Mouse (Mus musculus) right cerebral cortex, postnatal 10 days (tissue): Measurements from ENCODE around the gene Lrrc8d.
A peak's percentile ranks its signal among the peaks of the same experiment; 100 is the strongest.

Source experiments
- DNase-seq, 2 experiments: peaks; one replicate each; pipeline ENCODE4 v3.0.0; 2021; ENCODE audit warnings: low spot score in 2 of 2

Gene Lrrc8d

GRCm38 (mm10) chr5:105718138-105718670, 18.4 kb downstream of the Lrrc8d start:
- DNase-seq, result no peak

DNA sequence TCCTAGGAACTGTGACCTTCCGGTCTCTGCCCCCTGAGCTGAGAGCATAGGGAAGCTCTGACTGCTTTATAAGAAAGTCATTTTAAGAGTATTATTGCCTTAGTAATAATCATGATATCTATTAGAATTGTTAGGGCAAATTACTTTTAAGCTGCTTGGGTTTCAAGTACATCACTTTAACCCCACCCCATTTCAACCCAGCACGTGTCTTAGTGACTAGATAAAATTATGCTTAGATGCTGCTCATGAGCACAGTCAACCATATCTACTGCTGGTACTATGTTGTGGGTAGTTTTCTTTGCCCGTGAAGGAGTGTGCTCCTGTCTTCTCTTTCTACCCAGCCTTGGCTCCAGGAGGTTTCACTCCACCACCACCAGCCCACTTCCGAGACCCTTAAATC, 21.5 kb downstream of the Lrrc8d start:
- no peak for DNase-seq

DNA sequence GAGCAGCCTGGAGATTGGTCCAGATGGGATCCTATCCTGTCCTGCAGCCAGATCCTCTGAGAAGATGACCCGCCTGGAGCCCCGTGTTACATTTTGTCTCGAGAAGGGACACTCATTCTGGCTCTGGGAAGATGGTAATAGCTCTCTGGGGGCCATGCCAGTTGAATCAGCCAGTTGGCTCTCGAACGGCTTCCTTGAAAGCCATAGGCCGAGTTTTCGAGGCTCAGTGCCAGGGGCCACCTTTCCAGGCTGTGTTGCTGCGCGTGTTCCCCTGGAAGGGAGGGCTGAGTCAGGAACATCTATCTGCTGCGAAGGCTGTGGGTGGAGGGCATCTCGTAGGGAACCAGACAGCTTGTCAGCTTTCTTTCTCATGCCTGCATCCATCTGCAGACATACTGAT, 23.0 kb downstream of the Lrrc8d start:
- DNase-seq, result peak; percentile 42 to 49

DNA sequence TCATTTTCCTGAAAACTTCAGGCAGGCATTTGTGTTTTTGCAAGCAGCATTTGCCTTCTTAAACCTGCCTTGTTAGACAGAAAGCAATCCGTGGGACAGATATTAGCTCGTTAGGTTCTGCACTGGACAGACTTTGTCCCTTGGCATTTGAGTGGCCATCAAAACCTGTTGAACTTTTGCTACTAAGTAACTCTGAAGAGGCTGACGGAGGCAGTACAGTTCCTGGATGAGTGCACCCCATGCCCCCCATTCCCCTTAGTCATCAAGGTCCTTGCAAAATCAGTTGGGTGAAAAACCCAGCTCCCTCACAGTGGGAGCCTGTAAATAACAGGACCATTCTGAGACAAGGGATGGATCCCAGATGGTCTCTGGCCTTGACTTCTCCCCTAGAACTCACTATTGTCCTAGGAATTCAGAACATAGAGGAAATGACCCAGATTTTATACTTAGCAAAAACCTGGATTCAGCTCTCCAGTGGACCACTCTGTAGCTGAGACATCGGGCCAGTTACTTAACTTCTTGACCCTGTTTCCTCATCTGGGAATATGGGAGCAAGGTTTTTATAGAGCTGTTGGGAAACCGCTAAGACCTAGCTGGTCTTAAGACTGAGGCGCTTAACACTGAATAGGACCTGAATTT, 30.5 kb downstream of the Lrrc8d start:
- DNase-seq, result no peak

- DNase-seq, result no peak
Measured at GRCm38 (mm10) chr5:105731173-105731626, 31.4 kb downstream of the Lrrc8d start.

- peak; percentile 65 to 70 for DNase-seq
Measured at GRCm38 (mm10) chr5:105731627-105732432, 32.1 kb downstream of the Lrrc8d start.

GRCm38 (mm10) chr5:105732433-105732891, 32.7 kb downstream of the Lrrc8d start:
- peak in 1 of 2 experiments; percentile 30 for DNase-seq

GRCm38 (mm10) chr5:105733226-105733625, 33.5 kb downstream of the Lrrc8d start:
- peak in 1 of 2 experiments; percentile 30 for DNase-seq

- DNase-seq, result no peak
Measured at GRCm38 (mm10) chr5:105736365-105736764, 36.6 kb downstream of the Lrrc8d start.

- no peak for DNase-seq
Measured at GRCm38 (mm10) chr5:105737145-105737544, 37.4 kb downstream of the Lrrc8d start.

- DNase-seq, result no peak
Measured at GRCm38 (mm10) chr5:105740437-105740836, 40.7 kb downstream of the Lrrc8d start.

DNA sequence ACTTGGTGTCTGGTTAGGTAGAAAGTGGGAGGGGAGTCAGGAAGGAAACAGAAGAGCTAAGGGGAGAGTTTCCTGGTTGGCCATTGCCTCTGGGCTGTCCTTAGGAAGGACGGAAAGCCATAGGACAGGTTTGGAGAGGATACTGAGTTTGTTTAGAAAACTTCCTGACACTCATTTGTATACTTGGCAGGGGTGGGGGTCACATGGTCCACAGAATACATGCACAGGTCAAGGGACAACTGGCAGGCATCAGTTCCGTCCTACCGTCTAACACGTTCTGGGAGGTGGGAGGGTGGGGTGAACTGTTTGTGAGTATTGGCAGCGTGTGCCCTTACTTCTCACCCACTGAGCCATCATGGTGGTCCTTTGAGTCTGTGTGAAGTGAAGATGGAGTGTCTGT, 42.9 kb downstream of the Lrrc8d start:
- no peak for DNase-seq

DNA sequence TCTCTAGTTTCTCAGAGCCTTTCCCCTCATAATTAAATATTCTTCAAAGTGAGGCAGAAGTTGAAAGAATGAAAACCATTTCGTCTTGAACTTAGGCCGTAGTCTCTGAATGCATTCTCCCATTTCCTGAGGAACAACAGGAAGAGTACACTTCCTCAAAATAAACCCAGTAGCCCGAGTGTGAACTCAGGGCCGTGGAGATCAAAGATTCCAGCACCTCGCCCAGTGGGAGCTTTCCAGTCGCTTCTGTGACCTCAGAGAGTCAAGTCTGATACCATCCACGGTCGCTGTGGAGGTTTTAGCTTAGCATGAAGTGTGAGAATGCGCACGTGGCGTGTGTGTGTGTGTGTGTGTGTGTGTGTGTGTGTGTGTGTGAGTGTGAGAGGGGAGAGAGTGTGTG, 45.6 kb downstream of the Lrrc8d start:
- no peak for DNase-seq

DNA sequence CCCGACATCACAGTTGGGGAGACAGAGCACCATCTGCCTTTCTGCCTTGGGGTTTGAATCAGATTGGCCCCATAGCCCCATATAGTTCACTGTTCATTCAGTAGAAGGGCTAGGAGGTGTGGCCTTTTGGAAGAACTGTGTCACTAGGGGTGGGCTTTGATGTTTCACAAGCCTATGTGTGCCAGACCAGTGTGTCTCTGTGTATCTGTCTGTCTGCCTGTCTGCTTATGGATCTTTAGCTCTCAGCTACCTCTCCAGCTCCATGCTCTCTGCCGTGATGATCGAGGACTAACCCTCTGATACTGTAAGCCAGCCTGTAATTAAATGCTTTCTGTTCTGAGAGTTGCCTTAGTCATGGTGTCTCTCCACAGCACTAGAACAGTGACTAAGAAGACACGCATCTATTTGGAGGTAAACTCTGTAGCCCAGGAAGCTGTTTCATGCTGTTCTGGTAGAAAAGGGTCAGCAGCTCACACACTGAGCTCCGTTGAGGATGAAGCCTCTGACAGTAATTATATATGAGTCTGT, 46.2 kb downstream of the Lrrc8d start:
- no peak for DNase-seq

- DNase-seq, result no peak
Measured at GRCm38 (mm10) chr5:105754803-105755202, 55.0 kb downstream of the Lrrc8d start.

GRCm38 (mm10) chr5:105755491-105755890, 55.7 kb downstream of the Lrrc8d start:
- no peak for DNase-seq

DNA sequence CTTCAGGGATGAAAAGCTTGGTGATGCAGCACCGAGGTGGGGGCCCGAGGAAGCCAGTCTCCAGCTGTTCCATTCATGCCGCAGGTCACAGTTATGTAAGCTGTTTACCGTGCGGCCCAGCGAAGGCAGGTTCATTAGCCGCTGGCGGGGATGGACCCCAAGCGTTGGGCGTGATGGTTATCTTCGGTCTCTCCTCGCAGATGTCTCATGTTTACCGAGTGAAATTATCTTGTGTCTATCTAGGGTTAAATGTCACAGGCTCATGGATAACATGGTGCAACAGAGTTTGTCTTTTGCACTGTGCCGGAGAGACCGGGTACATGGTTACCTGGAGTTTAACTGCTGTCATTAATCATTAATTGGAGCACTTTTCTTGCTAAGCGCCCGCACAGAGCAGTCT, 58.2 kb downstream of the Lrrc8d start:
- DNase-seq, result no peak

DNA sequence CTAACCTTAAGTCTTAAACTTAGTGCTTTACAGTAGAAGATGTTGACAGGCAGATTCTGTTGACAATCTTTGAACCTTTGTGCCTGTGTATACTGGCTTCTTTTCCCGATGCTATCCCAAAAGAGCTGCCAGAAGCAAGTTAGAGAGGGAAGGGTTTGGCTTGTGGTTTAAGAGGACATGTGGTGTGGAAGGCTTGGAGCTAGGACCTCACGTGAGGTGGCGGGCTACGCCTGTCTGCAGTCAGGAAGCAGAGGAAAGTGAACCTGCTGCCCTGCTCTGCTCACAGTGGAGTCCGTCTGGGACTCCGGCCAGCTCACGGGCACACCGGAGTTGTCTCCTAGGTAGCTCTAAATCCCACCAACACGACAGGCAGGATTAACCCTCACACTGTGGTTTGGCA, 59.1 kb downstream of the Lrrc8d start:
- DNase-seq, result no peak

GRCm38 (mm10) chr5:105761848-105762482, 62.2 kb downstream of the Lrrc8d start:
- DNase-seq, result no peak

- no peak for DNase-seq
Measured at GRCm38 (mm10) chr5:105764369-105764768, 64.6 kb downstream of the Lrrc8d start.

GRCm38 (mm10) chr5:105765386-105765785, 65.6 kb downstream of the Lrrc8d start:
- DNase-seq, result no peak

DNA sequence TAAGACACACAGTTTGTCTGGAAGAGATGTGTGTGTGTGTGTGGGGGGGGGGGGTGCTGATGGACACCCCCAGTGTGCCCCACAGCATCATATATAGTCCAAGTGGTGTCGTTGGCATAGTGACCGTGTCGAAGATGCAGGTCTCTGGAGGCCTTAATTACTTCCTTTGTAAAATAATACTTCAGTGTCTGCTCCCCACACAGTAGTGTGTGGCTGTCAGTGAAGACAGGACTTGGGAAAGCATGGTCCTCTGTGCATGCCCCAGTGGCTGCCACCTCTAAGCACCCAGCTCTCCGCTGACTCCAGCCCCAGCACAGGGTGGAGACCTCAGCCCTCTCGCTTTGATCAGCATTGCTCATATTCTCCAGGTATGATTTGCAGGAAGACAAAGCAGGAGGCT, 76.6 kb downstream of the Lrrc8d start:
- no peak for DNase-seq
